Mouse (Mus musculus): ENCODE results near the gene Scgb1b12. TPM values are rescaled to one million over a fixed set of nuclear protein-coding genes. Genes with fewer than 3 reads are reported as not detected.
"Not testable (repeated sequence)": the region's sequence is repeated elsewhere in the genome, so short reads cannot be mapped to it uniquely, and the experiment has no call there.

The Scgb1b12 gene
- not detected for total RNA-seq (2021)

- intact Hi-C loops (cut with DNase I); DNase-seq (ENCODE audit: low spot score in 2 of 2): not testable (repeated sequence)
Observed at GRCm38 (mm10) chr7:32333882-32334281, at the start of gene Scgb1b12. Gene Scgb1b12 (plus strand): TSS chr7:32334182.

GRCm38 (mm10) chr7:32327145-32327544 is 6.8 kb upstream of the Scgb1b12 start, which contains the start of gene Scgb2b12:
Gene Scgb2b12 (minus strand): TSS chr7:32327245.
- intact Hi-C loops (cut with DNase I); DNase-seq (ENCODE audit: low spot score in 2 of 2): not testable (repeated sequence)

Other genes starting within 250 kb of the Scgb1b12 start
- gene Scgb1b10, start 233.3 kb upstream of the Scgb1b12 start, total RNA-seq (2021) = not detected
- not detected for gene Scgb2b11, start 123.0 kb upstream of the Scgb1b12 start, total RNA-seq (2021)
- not detected for gene Scgb1b11, start 111.3 kb upstream of the Scgb1b12 start, total RNA-seq (2021)
- not detected for gene Scgb2b12, start 6.9 kb upstream of the Scgb1b12 start, total RNA-seq (2021)
- gene Scgb1b29, start 107.4 kb downstream of the Scgb1b12 start, total RNA-seq (2021) = not detected